Mouse (Mus musculus) cerebellum, adult (tissue): ENCODE measurements around the gene Cachd1.

Source experiments
- ATAC-seq: cut with Nextera tagmentation; 2 replicates; pipeline ENCODE4 v1.9.2; 2017; ENCODE audit warnings: mild to moderate bottlenecking, moderate library complexity, mixed read lengths; ENCODE audit not compliant: insufficient number of reproducible peaks, low FRiP score, low TSS enrichment

Cachd1 gene

DNA sequence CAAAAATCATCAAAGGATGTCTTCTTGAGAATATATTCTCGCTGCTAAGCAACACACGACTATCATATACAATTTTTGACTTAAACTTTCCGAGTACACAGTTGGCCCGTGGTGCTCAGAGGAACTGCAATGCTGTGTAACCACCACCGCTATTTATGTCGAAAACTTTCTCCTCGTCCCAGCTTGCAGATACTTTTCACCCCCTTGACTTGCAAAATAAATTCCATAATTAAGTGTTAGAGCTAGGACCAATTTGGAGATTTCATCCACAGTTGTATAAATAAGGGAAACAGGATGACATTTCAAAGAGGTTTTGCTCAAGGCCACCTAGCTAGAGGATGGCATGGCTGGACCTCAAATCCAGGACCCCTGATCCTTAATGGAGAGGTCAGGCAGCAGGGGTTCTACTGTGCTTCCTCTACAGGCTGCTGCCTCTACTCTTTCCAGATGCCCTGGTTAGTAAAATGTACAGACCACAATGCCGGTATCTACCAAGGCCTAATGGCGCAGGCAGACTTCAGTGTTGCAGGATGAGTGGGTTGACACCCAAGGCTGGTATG, 251.5 kb downstream of the Cachd1 start:
- no peak for ATAC-seq

DNA sequence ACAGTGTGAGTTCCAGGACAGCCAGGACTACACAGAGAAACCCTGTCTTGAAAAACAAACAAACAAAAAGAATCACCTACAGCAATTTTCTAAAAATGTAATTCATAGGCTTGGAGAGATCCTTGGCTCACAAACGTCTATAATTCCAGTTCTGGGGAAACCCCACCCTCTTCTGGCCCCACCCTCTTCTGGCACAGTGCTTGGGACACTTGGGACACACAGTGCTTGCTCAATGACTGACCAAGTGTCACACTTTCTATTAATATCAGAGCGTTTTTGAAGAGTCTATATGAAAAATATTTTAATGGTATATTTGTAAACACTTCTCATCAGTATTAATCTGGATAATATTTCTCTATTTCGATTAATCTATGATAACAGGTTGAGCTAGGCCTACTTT, 256.6 kb downstream of the Cachd1 start:
- no peak for ATAC-seq

DNA sequence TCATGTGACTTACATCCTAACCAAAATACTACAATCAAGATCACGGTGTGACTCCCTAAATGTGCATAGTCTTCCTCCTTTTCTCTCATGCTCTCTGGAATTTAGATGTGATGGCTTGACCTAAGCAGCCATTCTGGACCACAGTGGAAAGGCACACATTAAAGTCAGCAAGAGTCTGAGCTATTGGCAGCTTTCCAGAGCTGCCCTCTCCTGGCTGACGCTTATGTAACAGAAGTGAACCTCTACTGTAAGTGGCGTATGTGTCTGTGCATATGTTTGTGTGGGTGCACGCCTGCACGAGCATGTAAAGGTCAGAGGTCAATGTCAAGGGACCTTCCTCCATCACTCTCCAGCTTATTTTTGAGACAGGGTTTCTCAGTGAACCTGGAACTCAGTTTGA, 258.7 kb downstream of the Cachd1 start:
- no peak for ATAC-seq

DNA sequence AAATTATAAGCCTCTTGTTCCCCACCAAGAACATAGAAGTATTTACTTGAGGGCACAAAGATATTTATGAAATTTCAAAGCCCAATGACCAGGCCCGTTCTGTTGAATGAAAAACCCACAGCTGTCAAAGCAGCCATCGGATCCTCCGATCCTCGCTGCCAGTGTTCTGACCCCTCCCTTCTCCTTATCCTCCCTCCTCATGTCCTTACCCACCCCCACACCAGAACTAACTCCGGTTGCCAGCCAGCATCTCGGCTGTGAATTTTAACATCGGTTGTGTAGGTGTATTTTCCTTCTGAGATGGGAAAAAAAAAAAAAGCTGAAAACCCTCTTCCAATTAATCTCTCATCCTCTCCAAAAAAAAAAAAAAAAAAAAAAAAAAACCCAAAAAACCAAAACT, 260.7 kb downstream of the Cachd1 start:
- ATAC-seq = no peak

DNA sequence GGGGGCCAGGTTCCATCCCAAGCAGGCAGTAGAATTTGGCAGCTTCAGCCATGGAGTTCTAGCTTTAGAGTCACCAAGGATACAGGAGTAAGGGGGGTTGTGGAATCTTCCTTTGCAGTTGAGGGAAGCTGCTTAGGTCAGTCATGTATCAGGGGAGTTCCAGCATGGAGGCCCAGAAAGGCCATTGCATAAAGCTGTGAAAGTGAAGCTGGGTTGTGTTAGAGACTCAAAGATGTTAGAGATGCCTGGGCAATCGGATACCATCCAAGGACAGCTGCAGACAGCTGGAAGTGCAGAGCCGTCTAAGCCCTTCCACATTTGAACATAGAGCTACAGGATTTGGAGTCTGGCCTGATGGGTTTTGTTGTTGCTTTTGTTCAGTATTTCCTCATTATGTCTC, 267.2 kb downstream of the Cachd1 start:
- no peak for ATAC-seq

DNA sequence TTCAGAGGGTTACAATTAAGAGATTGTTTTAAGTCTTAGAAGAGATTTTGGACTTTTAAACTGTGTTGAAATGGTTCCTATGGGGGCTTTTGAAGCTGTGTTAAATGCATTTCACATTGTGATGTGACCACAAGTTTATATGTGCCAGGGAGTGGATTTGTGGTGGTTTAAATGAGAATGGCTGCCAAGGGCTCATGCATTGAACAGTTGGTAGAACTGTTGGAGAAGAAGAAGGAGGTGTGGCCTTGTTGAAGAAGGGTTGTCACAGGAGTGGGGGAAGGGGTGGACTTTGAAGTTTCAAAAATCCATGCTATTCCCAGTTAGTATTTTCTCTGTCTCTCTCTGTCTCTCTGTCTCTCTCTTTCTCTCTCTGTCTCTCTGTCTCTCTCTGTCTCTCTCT, 267.7 kb downstream of the Cachd1 start:
- no peak for ATAC-seq

DNA sequence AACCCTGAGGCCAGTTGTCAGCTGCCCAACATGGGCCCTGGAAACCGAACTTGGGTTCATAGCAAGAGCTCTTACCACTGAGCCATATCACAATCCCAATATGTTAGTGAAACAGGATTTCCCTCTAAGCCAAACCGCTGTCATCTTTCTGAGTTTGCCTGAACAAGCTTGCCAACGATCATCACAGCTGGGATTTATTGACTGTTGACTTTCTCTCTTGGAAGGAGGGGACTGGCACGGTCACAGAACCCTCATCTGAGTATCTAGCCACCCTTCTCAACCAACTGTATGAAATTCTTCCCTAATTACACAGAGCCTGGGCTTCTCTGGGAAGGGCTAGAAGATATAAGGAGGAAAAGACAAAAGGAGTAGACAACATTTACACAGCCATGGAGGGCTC, 270.1 kb downstream of the Cachd1 start:
- ATAC-seq = no peak

DNA sequence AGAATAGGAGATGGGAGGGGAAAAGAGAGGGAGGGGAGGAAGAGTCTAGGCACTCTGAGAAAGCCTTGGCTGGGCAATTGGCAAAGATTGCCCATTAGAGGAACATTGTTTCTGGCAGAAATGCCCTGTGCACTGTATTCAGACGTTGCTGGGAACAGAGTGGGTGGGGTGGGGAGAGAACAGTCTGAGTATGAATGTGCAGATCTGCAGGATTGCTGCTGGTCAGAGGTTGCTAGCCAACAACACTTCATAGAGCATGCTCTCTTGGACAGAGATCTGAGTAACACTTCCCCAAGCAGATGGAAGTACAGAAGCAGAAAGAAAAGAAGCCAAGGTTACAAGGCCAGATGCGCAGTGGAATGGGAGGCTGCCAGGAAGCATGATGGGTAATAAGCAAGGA, 285.7 kb downstream of the Cachd1 start:
- ATAC-seq = no peak

DNA sequence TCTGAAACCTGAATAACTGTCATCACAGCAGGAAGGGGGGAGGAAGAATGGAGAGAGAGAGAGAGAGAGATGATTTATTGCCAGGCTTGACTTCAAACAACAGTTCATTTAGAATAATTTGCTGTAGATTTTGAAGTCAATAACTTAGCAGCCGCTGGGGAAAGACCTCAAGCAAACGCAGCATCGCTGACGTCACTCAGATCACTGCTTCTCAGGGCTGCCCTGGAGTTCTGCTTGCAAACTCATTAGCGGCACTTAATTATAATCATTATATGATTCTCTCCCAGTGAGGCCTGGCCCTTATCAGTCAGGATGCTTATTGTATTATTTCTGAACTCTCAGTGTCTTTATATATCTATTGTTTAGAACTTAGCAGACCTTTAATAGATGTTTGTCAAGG, 289.9 kb downstream of the Cachd1 start:
- no peak for ATAC-seq

DNA sequence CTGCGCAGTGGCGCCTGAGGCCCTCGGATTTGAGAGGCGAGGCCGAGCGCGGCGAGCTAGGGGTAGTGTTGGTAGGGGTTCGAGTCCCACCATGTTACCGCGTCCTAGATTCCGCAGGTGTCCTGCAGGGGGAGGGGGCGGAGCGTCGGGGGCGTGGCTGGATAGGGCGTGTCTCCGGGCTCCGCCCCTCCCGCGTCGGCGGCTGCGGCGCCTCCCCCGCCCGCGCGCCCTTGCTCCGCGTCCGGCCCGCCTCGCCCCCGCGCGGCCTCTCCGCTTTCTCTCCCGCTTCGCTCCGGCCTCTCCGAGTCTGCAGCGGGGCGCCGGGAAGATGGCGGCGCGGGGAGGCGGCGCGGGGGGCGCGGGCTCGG, 292.3 kb downstream of the Cachd1 start, which contains the start of gene Raver2:
TSS of gene Raver2 (plus strand) at position 198 of the 368 bp plus-strand sequence.
- peak; percentile 49 for ATAC-seq

DNA sequence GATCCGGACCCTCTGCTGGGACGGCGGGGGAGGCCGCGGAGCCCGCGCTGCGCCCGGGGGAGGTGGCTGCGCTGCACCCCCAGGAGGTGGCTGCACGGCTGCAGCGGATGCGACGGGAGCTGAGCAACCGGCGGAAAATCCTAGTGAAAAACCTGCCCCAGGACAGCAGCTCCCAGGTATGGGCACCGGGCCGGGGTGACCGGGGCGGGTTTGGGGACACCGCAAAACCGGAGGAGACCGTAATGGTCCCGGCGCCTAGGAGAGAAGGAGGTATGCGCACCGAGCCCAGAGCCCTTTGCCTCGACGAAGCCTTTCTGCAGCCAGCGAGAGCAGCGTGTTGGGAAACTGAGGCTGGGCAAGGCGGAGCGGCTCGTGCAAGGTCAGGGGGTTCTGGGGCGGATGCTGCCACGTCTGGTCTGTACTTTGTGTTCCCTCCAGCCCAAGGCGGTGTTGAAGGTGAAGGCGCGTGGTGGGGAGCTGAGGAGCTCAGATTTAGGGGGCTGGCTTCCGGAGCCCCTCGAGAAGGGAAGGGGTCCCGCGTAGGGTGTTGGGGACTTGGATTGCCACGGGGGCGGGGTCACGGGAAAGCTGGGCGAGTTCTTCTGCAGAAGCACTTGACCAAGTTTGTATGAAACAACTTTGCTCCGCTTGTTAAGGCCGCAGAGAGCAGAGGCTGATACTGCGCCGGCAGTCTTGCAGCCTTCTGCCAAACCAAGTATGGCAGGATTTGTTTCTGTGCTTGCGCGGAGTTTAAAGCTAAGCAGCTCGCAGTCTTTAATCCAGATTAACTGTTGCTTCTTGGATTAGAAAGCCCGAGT, 292.9 kb downstream of the Cachd1 start:
- peak; percentile 59; the same call in 1 of the 2 replicates for ATAC-seq

DNA sequence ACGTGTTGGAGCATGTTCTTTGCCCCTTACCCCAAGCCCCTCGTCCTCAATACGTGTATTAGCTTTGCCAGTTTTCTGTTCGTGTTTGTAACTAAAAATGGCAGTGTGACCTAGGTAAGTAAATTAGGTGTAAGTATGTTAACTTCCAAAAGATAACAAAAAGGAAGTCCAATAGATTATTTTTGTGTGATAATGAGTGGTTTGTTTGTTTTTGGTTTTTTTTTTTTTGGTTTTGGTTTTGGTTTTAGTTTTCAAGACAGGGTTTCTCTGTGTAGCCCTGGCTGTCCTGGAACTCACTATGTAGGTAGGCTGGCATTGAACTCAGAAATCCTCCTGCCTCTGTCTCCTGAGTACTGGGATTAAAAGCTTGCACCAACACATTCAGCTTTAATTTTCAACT, 295.1 kb downstream of the Cachd1 start:
- no peak for ATAC-seq

DNA sequence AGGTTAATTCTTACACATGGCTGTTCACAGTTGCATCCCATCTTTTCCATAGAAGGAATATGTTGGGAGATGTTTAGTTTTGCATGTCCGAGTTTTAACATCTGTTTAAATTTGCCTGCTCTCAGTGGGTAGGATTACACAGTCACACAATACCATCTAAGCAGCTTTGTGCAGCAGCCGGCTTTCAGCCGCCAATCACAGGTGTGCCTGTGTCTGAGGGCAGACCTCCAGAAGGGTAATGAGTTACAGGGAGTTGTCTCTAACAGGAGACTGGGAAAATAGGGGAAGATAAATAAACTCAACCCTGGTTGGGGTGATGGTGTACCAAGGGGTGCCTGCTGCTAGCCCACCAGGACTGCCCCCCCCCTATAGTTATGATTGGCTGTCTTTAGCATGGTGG, 299.9 kb downstream of the Cachd1 start:
- no peak for ATAC-seq
